Mouse (Mus musculus): ENCODE results near the gene Tnpo2. TPM values are rescaled to one million over a fixed set of nuclear protein-coding genes. Genes with fewer than 3 reads are reported as not detected.

Tnpo2 gene
- polyA plus RNA-seq, 1 experiment from 2014 or later, result 46.4 TPM

DNA sequence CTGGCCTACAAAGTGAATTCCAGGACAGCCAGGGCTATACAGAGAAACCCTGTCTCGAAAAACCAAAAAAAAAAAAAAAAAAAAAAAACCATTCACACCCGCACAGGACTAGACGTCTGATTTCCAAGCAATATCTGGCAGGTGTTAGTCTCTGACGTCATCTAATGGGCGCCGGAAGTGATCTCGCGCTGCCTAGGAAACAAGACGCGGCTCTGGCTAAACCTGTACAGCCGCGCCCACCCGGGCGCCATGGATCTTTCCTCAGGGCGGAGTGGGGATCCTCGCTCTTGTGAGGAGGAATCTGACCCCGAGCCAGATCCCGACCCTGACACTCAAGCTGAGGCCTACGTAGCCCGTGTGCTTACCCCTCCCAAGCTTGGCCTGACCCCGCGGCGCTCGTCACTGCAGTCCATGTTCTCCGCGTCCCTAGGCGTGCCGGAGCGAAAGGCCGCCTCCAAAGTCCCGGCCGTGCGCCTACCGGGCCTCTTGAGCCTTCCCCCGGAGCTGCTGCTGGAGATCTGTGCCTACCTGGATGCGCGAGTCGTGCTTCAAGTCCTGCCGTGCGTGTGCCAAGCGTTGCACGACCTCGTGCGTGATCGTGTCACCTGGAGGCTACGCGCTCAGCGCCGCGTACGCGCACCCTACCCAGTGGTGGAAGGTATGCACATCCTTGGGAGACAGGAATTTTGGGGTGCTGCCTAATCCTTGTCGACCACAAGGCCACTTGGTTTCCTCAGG is 23.3 kb downstream of the Tnpo2 start, which contains the start of gene Fbxw9:
Gene Fbxw9, plus strand, starts transcription at position 177 of the 738 bp plus-strand sequence.
- Histone ChIP-seq H3K9me3 (replicated peaks) (no peaks in the 10 kb centered on the region), H3K4me1 (peaks cover 23% of the 10 kb centered on the region), H3K27me3 (no peaks in the 10 kb centered on the region), H3K9ac (peak within 1 kb of the TSS; percentile 78), H3K36me3 (ENCODE audit: poor library complexity, severe bottlenecking) (peaks cover 43% of the 10 kb centered on the region), H3K4me3 (peak within 1 kb of the TSS; percentile 93), H3K4me2 (peak within 1 kb of the TSS; percentile 98), H3K27ac (no peak within 1 kb of the TSS)
- ATAC-seq, result peak; percentile 95
- under 1% methylated on average over 52 of the region's 53 CpGs for WGBS

DNA sequence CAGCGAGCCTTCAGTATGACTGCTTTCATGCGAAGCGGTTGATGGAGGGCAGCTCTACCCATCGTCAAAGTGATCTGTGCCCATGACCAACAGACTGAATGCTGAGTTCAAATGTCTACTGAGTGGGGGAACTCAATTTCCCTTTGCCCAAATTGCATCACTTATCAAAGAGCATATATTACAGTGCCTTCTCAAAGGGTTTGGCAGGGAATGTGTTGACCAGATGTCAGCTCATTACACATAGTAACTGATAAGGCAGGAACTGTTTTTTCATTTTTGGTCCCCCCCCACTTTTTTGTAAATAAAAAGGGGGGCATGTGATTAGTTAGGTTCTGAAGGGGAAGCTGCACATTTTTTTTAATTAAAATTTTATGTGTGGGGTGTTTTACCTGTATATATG is 25.9 kb downstream of the Tnpo2 start:
- Histone ChIP-seq H3K4me3 (no peak overlapping the region), H3K27ac (no peak overlapping the region), H3K4me1 (peaks cover 23% of the 10 kb centered on the region), H3K4me2 (no peak overlapping the region), H3K36me3 (ENCODE audit: poor library complexity, severe bottlenecking) (peaks cover 43% of the 10 kb centered on the region), H3K9ac (no peak overlapping the region), H3K9me3 (replicated peaks) (no peaks in the 10 kb centered on the region), H3K27me3 (no peaks in the 10 kb centered on the region)
- WGBS, result 94% methylated on average over 4 of the region's 4 CpGs
- no peak for ATAC-seq

DNA sequence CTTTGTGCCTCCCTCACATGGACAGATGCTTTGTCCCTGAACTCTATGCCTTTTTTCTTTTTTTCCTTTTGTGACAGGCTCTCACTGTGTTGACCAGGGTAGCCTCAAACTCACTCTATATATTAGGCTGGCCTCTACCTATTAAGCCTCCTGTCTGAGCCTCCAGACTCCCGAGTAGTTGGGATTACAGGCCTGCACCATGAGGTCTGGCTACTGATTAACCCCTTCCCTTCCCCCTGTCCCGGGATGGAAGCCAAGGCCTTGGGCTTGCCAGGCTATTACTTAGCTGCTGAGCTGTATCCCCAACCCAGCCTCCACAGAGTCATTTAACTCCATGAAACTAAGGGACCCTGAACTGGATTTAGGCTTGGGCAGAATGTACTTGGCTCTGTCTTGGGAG is 28.5 kb downstream of the Tnpo2 start:
- H3K4me3 ChIP-seq, result no peak overlapping the region
- H3K27ac ChIP-seq, result no peak overlapping the region
- no peak overlapping the region for H3K9ac ChIP-seq
- H3K27me3 ChIP-seq, result no peaks in the 10 kb centered on the region
- peaks cover 22% of the 10 kb centered on the region for H3K4me1 ChIP-seq
- H3K9me3 ChIP-seq (replicated peaks), result no peaks in the 10 kb centered on the region
- ATAC-seq, result no peak
- WGBS, result 43% methylated on average over 2 of the region's 2 CpGs
- H3K4me2 ChIP-seq, result no peak overlapping the region
- peaks cover 52% of the 10 kb centered on the region for H3K36me3 ChIP-seq (ENCODE audit: poor library complexity, severe bottlenecking)

DNA sequence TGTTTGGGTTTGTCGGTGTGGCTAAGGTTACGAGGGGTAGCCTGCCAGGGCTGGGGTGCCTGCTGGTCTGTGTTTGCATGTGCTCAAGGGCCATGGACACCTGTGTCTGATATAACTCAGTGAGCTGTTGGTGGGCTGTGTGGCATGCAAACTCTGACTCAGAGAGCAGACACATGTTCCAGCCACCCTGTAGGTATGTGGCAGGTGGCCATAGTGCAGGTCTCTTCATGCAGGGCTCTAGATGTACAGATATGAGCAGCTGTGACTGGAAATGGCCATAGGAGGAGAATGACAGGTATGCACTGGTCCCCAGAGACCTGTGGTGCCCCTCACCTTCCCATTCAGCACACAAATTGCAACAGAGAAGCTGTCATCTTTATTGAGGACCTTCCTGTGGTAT is 30.4 kb downstream of the Tnpo2 start:
- Histone ChIP-seq H3K36me3 (ENCODE audit: poor library complexity, severe bottlenecking) (peaks cover 46% of the 10 kb centered on the region), H3K9me3 (replicated peaks) (no peaks in the 10 kb centered on the region), H3K4me3 (no peak overlapping the region), H3K27ac (no peak overlapping the region), H3K4me2 (no peak overlapping the region), H3K9ac (no peak overlapping the region), H3K4me1 (peaks cover 12% of the 10 kb centered on the region), H3K27me3 (no peaks in the 10 kb centered on the region)
- WGBS, result 98% methylated on average over 2 of the region's 2 CpGs
- ATAC-seq, result no peak

DNA sequence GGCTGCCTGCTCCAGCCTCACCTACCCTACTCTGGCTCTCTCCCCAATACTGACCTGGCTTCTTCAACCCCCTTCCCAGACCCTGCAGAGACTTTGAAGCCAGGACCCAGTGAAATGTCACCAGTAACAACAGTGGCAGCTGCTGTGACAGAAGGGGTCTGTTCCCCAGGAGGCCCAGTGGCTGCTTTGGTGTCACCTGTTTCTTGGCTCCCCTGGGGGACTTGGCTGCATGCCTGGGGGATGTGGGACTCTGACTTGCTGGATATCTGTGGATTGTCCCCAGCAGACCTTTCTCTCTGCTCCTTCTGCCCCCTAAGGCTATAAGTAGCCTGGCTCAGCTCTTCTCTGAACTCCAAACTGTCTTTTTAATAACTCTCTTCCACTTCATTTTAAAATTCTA is 31.3 kb downstream of the Tnpo2 start, which contains the start of gene Gm5741:
Gene Gm5741, minus strand, starts transcription at position 1 of the 400 bp plus-strand sequence.
- Histone ChIP-seq H3K27me3 (no peaks in the 10 kb centered on the region), H3K4me1 (peaks cover 17% of the 10 kb centered on the region), H3K9me3 (replicated peaks) (no peaks in the 10 kb centered on the region), H3K4me3 (no peak within 1 kb of the TSS), H3K9ac (0 out of 2 replicates have a peak within 1 kb of the TSS, but pooled peaks have one; percentile 5), H3K27ac (no peak within 1 kb of the TSS), H3K4me2 (no peak within 1 kb of the TSS), H3K36me3 (ENCODE audit: poor library complexity, severe bottlenecking) (peaks cover 38% of the 10 kb centered on the region)
- ATAC-seq, result no peak

DNA sequence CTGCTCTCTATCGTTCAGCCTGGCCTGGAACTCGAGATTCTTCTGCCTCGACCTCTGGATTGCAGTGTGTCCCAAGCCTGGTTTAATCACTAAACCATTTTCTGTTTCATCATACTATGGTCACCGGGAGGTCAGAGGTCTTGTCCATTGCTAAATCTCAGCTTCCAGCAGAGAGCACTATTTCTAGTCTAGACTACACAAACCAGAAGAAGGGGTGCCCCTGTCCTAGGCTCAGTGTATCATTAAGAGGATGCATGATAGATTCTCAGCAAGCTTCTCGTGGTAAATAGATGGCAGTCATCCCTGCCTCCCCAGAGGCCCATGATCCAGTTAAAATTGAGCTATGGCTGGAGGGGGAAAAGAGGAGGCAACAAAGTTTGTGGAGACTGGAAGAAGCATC is 34.3 kb downstream of the Tnpo2 start:
- Histone ChIP-seq H3K9ac (peak overlapping the region; percentile 87; the same call in 1 of the 2 replicates), H3K36me3 (ENCODE audit: poor library complexity, severe bottlenecking) (peaks cover 52% of the 10 kb centered on the region)
- ATAC-seq, result no peak

DNA sequence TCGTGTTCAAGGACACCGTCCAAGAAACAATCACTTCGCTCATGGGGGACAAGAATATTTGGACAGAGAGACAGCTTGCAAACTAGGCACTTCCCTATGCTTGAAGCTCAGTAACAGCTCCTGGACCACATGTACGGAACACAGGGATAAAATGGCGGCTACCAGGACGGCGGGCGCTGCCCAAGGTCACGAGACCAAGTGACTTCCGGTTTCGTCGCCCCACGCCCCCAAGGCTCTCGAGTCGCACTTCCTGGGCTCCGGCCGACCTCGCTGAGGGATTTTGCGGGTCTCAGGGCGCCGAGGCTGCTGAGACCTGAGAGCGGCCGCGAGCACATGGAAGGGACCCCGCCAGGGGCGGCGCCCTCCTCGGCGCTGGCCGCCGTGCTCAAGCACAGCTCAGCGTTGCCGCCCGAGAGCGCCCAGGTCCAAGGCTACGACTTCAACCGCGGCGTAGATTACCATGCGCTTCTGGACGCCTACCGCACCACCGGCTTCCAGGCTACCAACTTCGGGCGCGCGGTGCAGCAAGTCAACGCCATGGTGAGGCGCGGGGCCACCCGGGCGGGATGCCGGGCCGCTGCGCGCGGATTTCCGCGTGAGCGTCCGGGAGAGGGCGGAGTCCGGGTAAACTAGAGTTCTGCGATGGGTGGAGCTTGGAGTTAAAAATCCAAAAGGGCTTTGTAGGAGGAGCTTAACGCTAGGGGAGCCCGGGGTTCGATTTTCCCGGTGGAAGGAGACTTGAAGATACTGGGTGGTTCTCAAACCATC is 35.0 kb downstream of the Tnpo2 start, which contains the start of gene Dhps:
Gene Dhps, plus strand, starts transcription at position 244 of the 768 bp plus-strand sequence.
- Histone ChIP-seq H3K27ac (peak within 1 kb of the TSS; percentile 94), H3K9ac (peak within 1 kb of the TSS; percentile 87), H3K36me3 (ENCODE audit: poor library complexity, severe bottlenecking) (peaks cover 52% of the 10 kb centered on the region), H3K4me3 (peak within 1 kb of the TSS; percentile 92), H3K4me2 (peak within 1 kb of the TSS; percentile 73), H3K9me3 (replicated peaks) (no peaks in the 10 kb centered on the region), H3K4me1 (peaks cover 19% of the 10 kb centered on the region), H3K27me3 (no peaks in the 10 kb centered on the region)
- WGBS, result under 1% methylated on average over 67 of the region's 68 CpGs
- ATAC-seq, result peak; percentile 92

More for the DNA sequence above, 34.3 kb downstream of the Tnpo2 start:
- H3K4me1 ChIP-seq, result peaks cover 19% of the 10 kb centered on the region
- H3K27ac ChIP-seq, result peak overlapping the region; percentile 94
- H3K27me3 ChIP-seq, result no peaks in the 10 kb centered on the region
- peak overlapping the region; percentile 92 for H3K4me3 ChIP-seq
- WGBS, result 84% methylated on average over 5 of the region's 5 CpGs
- no peaks in the 10 kb centered on the region for H3K9me3 ChIP-seq (replicated peaks)
- peak overlapping the region; percentile 73 for H3K4me2 ChIP-seq

DNA sequence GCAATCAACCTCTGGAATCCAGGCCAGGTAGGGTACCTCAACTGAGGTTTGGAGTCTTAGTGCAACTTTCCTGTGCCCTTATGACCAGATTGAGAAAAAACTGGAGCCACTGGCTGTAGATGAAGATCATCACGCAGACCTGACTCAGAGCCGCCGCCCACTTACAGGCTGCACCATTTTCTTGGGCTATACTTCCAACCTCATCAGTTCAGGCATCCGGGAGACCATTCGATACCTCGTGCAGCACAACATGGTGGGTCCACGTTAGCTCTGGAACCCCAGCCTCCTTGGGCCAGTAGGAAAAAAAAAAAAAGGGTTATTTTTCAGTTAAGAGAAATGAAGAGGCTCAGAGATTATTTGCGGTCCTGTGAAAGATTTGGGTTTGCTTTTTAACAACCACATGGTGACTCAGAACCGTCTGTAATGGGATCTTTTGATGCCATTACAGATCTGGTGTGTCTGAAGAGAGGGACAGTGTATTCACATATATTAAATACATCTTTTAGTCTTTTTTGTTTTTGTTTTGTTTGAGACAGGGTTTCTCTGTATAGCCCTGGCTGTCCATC is 35.7 kb downstream of the Tnpo2 start:
- Histone ChIP-seq H3K27ac (peak overlapping the region; percentile 94), H3K9ac (peak overlapping the region; percentile 87), H3K9me3 (replicated peaks) (no peaks in the 10 kb centered on the region), H3K4me1 (peaks cover 19% of the 10 kb centered on the region), H3K4me3 (peak overlapping the region; percentile 92), H3K36me3 (ENCODE audit: poor library complexity, severe bottlenecking) (peaks cover 47% of the 10 kb centered on the region), H3K4me2 (peak overlapping the region; percentile 73), H3K27me3 (no peaks in the 10 kb centered on the region)
- ATAC-seq, result peak; percentile 9
- WGBS, result 40% methylated on average over 9 of the region's 9 CpGs

DNA sequence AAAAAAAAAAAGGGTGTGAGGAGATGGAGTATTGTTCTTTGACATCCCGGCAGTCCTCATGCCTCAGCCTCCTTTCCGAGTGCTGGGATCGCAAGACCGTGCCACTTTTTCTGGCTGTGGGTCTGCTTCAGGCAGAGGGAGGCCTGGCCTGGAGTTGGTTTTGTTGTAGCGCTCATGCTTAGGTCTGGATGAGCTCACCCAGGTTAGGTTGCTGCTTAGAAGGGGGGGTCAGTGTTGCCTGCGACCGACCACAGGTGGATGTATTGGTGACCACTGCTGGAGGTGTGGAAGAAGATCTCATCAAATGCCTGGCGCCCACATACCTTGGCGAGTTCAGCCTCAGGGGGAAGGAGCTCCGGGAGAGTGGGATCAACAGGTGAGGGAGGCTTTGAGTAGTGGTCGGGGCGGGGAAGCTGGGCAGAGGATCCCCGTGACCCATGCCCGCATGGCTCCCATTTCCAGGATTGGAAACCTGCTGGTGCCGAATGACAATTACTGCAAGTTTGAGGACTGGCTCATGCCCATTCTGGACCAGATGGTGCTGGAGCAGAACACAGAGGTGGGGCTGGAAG is 36.4 kb downstream of the Tnpo2 start:
- H3K27ac ChIP-seq, result no peak overlapping the region
- no peak overlapping the region for H3K9ac ChIP-seq
- no peaks in the 10 kb centered on the region for H3K27me3 ChIP-seq
- ATAC-seq, result no peak
- 91% methylated on average over 15 of the region's 15 CpGs for WGBS
- H3K9me3 ChIP-seq (replicated peaks), result no peaks in the 10 kb centered on the region
- peaks cover 45% of the 10 kb centered on the region for H3K36me3 ChIP-seq (ENCODE audit: poor library complexity, severe bottlenecking)
- no peak overlapping the region for H3K4me3 ChIP-seq
- peaks cover 19% of the 10 kb centered on the region for H3K4me1 ChIP-seq
- peak overlapping the region; percentile 73 for H3K4me2 ChIP-seq

DNA sequence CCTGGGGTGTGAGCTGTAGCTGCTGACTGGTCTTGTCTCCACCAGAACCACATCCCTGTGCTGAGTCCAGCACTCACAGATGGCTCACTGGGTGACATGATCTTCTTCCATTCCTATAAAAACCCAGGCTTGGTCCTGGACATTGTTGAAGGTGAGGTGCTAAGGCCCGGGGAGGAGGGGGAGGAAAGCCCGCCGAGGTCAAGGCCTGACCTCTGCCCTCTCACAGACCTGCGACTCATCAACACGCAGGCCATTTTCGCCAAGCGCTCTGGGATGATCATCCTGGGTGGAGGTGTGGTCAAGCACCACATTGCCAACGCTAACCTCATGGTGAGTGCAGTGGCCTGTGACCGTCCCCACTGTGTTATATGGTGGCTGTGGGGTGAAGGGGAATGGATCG is 37.5 kb downstream of the Tnpo2 start:
- no peak overlapping the region for H3K4me2 ChIP-seq
- ATAC-seq, result no peak
- H3K36me3 ChIP-seq (ENCODE audit: poor library complexity, severe bottlenecking), result peaks cover 51% of the 10 kb centered on the region
- no peak overlapping the region for H3K9ac ChIP-seq
- peaks cover 19% of the 10 kb centered on the region for H3K4me1 ChIP-seq
- H3K27me3 ChIP-seq, result no peaks in the 10 kb centered on the region
- 88% methylated on average over 10 of the region's 10 CpGs for WGBS
- no peaks in the 10 kb centered on the region for H3K9me3 ChIP-seq (replicated peaks)
- no peak overlapping the region for H3K27ac ChIP-seq
- no peak overlapping the region for H3K4me3 ChIP-seq

DNA sequence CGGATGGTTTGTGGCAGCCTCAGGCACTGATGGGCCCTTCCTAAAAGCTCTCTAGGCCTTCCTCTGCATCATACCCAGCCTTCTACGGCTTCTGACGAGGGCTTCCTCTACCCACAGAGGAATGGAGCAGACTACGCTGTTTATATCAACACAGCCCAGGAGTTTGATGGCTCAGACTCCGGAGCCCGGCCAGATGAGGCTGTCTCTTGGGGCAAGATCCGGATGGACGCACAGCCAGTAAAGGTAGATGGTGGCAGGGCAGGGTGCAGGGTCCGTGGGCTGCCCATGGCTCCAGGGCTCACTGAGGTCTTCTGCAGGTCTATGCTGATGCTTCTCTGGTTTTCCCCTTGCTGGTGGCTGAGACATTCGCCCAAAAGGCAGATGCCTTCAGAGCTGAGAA is 37.9 kb downstream of the Tnpo2 start:
- no peaks in the 10 kb centered on the region for H3K27me3 ChIP-seq
- no peak overlapping the region for H3K4me3 ChIP-seq
- H3K27ac ChIP-seq, result no peak overlapping the region
- 97% methylated on average over 10 of the region's 10 CpGs for WGBS
- H3K9me3 ChIP-seq (replicated peaks), result no peaks in the 10 kb centered on the region
- ATAC-seq, result no peak
- H3K4me1 ChIP-seq, result peaks cover 23% of the 10 kb centered on the region
- no peak overlapping the region for H3K4me2 ChIP-seq
- H3K9ac ChIP-seq, result no peak overlapping the region
- peaks cover 54% of the 10 kb centered on the region for H3K36me3 ChIP-seq (ENCODE audit: poor library complexity, severe bottlenecking)

DNA sequence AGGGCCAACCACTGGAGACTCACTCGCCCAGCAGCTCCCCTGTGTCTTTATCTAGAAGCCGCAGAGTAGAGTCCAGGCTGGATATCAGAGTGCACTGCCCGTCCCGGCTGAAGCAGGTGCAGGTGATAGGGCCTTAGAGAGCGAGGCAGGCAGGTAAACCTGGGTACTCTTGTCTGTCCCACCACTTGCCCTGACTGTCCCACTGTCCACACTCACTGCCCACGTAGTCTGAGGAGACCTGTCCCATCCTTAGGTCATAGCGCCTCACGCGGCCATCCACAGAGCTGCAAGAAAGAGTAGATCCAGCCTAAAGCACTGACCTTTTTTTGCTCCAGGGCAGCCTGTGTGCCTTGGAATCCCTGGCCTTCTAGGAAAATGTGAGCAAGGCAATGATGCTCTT is 39.3 kb downstream of the Tnpo2 start:
- Histone ChIP-seq H3K36me3 (ENCODE audit: poor library complexity, severe bottlenecking) (peaks cover 54% of the 10 kb centered on the region), H3K9me3 (replicated peaks) (no peaks in the 10 kb centered on the region), H3K4me1 (peaks cover 22% of the 10 kb centered on the region), H3K4me2 (no peak overlapping the region), H3K27me3 (no peaks in the 10 kb centered on the region), H3K9ac (no peak overlapping the region), H3K4me3 (no peak overlapping the region), H3K27ac (no peak overlapping the region)
- no peak for ATAC-seq
- WGBS, result 75% methylated on average over 9 of the region's 9 CpGs

All from forebrain, embryonic 13.5 days (tissue).